Mouse (Mus musculus) forebrain, embryonic 11.5 days (tissue): ENCODE data around the gene Il6ra. TPM values are rescaled to one million over a fixed set of nuclear protein-coding genes. Genes with fewer than 3 reads are reported as not detected.

Experiments used
- ATAC-seq: fragments of 200-750 bp; cut with Nextera tagmentation; replicated peaks from 2 replicates; pipeline ENCODE4 v1.8.0; 2017; ENCODE audit warnings: moderate TSS enrichment; ENCODE audit not compliant: low FRiP score
- DNase-seq: peaks from one replicate; pipeline ENCODE4 v3.0.0-alpha.2; 2017; ENCODE audit warnings: low spot score
- H3K27ac ChIP-seq: fragments of 300-500 bp; sonication (generic); 2 replicates; pipeline ENCODE4 v1.5.1; 2014; ENCODE audit warnings: low read depth, low read length
- H3K27me3 ChIP-seq: fragments of 300-500 bp; sonication (generic); 2 replicates; pipeline ENCODE4 v1.6.1; 2014; ENCODE audit warnings: mild to moderate bottlenecking, low read length, mixed read lengths; ENCODE audit not compliant: control insufficient read depth, insufficient read depth
- H3K36me3 ChIP-seq: fragments of 300-500 bp; sonication (generic); 2 replicates; pipeline ENCODE4 v1.6.1; 2014; ENCODE audit warnings: mild to moderate bottlenecking, low read length, moderate library complexity, mixed read lengths; ENCODE audit not compliant: control insufficient read depth, insufficient read depth
- H3K4me1 ChIP-seq: fragments of 300-500 bp; sonication (generic); replicated peaks from 2 replicates; pipeline ENCODE4 v1.6.1; 2014; ENCODE audit warnings: low read length, mixed read lengths; ENCODE audit not compliant: control insufficient read depth, insufficient read depth
- H3K4me2 ChIP-seq: fragments of 300-500 bp; sonication (generic); 2 replicates; pipeline ENCODE4 v1.6.1; 2014; ENCODE audit warnings: low read depth, mild to moderate bottlenecking, low read length, moderate library complexity, mixed read lengths; ENCODE audit not compliant: severe bottlenecking
- H3K4me3 ChIP-seq: fragments of 300-500 bp; sonication (generic); 2 replicates; pipeline ENCODE4 v1.5.1; 2014; ENCODE audit warnings: low read depth, low read length
- H3K9ac ChIP-seq: fragments of 300-500 bp; sonication (generic); 2 replicates; pipeline ENCODE4 v1.6.1; 2014; ENCODE audit warnings: low read length
- H3K9me3 ChIP-seq: fragments of 300-500 bp; sonication (generic); 2 replicates; pipeline ENCODE4 v1.6.1; 2016; ENCODE audit warnings: low read length, mixed read lengths; ENCODE audit not compliant: control insufficient read depth
- WGBS: fragments of 180-500 bp; shearing (Covaris S2); extraction: QIAGEN DNeasy Blood & Tissue Kit; methylation state at CpG from one replicate; pipeline ENCODE4 v1.1.7; 2014; 5-methylcytosine and 5-hydroxymethylcytosine counted together
- polyA plus RNA-seq: library from polyadenylated mRNA; unstranded; fragments of >200 nt; fragmentation: Nextera tagmentation; extraction: Ambion mirVana; gene quantifications from 2 replicates; pipeline ENCODE4 v1.2.1, GENCODE M21; 2014

Gene Il6ra
- polyA plus RNA-seq, 1 experiment from 2014 or later: 0.27 TPM

- Histone ChIP-seq H3K9ac (no peak overlapping the region), H3K27me3 (no peaks in the 10 kb centered on the region), H3K4me2 (no peak overlapping the region), H3K4me1 (no peaks in the 10 kb centered on the region), H3K27ac (no peak overlapping the region), H3K36me3 (peaks cover 23% of the 10 kb centered on the region), H3K9me3 (no peaks in the 10 kb centered on the region), H3K4me3 (no peak overlapping the region)
- 91% methylated on average over 6 of the region's 6 CpGs for WGBS
- ATAC-seq (no peak), DNase-seq (no peak)
These were observed 35.7 kb upstream of the Il6ra start for GRCm38 (mm10) chr3:89948655-89949054.

- DNase-seq (no peak), ATAC-seq (no peak)
- Histone ChIP-seq H3K4me3 (no peak overlapping the region), H3K27me3 (no peaks in the 10 kb centered on the region), H3K4me1 (no peaks in the 10 kb centered on the region), H3K9ac (no peak overlapping the region), H3K27ac (no peak overlapping the region), H3K9me3 (no peaks in the 10 kb centered on the region), H3K36me3 (peaks cover 27% of the 10 kb centered on the region), H3K4me2 (no peak overlapping the region)
- 87% methylated on average over 11 of the region's 11 CpGs for WGBS
These were observed 35.0 kb upstream of the Il6ra start for GRCm38 (mm10) chr3:89948021-89948420.

- no peak overlapping the region for H3K4me3 ChIP-seq
- no peaks in the 10 kb centered on the region for H3K9me3 ChIP-seq
- DNase-seq (no peak), ATAC-seq (no peak)
- no peak overlapping the region for H3K9ac ChIP-seq
- no peaks in the 10 kb centered on the region for H3K27me3 ChIP-seq
- H3K27ac ChIP-seq: no peak overlapping the region
- no peaks in the 10 kb centered on the region for H3K4me1 ChIP-seq
- H3K4me2 ChIP-seq: no peak overlapping the region
- WGBS: 86% methylated on average over 8 of the region's 8 CpGs
- H3K36me3 ChIP-seq: peaks cover 38% of the 10 kb centered on the region
These were observed 32.0 kb upstream of the Il6ra start for GRCm38 (mm10) chr3:89945026-89945425.

GRCm38 (mm10) chr3:89942894-89943293 is 29.9 kb upstream of the Il6ra start:
- H3K36me3 ChIP-seq: peaks cover 26% of the 10 kb centered on the region

GRCm38 (mm10) chr3:89936495-89936894 is 23.5 kb upstream of the Il6ra start:
- no peak for DNase-seq
- no peaks in the 10 kb centered on the region for H3K27me3 ChIP-seq
- 89% methylated on average over 3 of the region's 3 CpGs for WGBS

More at GRCm38 (mm10) chr3:89942894-89943293, 29.9 kb upstream of the Il6ra start:
- Histone ChIP-seq H3K4me3 (no peak overlapping the region), H3K9ac (no peak overlapping the region), H3K4me2 (no peak overlapping the region), H3K4me1 (no peaks in the 10 kb centered on the region), H3K9me3 (no peaks in the 10 kb centered on the region), H3K27ac (no peak overlapping the region), H3K27me3 (no peaks in the 10 kb centered on the region)
- DNase-seq (no peak), ATAC-seq (no peak)
- WGBS: 92% methylated on average over 9 of the region's 9 CpGs

GRCm38 (mm10) chr3:89932925-89933324 is 19.9 kb upstream of the Il6ra start:
- Histone ChIP-seq H3K27me3 (no peaks in the 10 kb centered on the region), H3K4me2 (no peak overlapping the region), H3K9ac (no peak overlapping the region), H3K36me3 (no peaks in the 10 kb centered on the region), H3K9me3 (no peaks in the 10 kb centered on the region), H3K4me1 (no peaks in the 10 kb centered on the region), H3K4me3 (no peak overlapping the region), H3K27ac (no peak overlapping the region)
- no peak for DNase-seq
- 93% methylated on average over 2 of the region's 2 CpGs for WGBS
- ATAC-seq: no peak

More at GRCm38 (mm10) chr3:89936495-89936894, 23.5 kb upstream of the Il6ra start:
- no peak overlapping the region for H3K4me2 ChIP-seq
- H3K9ac ChIP-seq: no peak overlapping the region
- H3K36me3 ChIP-seq: peaks cover 10% of the 10 kb centered on the region
- H3K9me3 ChIP-seq: no peaks in the 10 kb centered on the region
- no peak overlapping the region for H3K4me3 ChIP-seq
- H3K4me1 ChIP-seq: no peaks in the 10 kb centered on the region
- ATAC-seq: no peak
- H3K27ac ChIP-seq: no peak overlapping the region

- Histone ChIP-seq H3K36me3 (no peaks in the 10 kb centered on the region), H3K4me3 (no peak overlapping the region), H3K4me1 (no peaks in the 10 kb centered on the region), H3K9ac (no peak overlapping the region), H3K27me3 (no peaks in the 10 kb centered on the region), H3K27ac (no peak overlapping the region), H3K4me2 (no peak overlapping the region), H3K9me3 (no peaks in the 10 kb centered on the region)
- ATAC-seq: no peak
- 84% methylated on average over 4 of the region's 4 CpGs for WGBS
- no peak for DNase-seq
These were observed 16.0 kb upstream of the Il6ra start for GRCm38 (mm10) chr3:89928956-89929355.

GRCm38 (mm10) chr3:89926440-89926839 is 13.4 kb upstream of the Il6ra start:
- no peaks in the 10 kb centered on the region for H3K9me3 ChIP-seq
- no peak for DNase-seq
- no peak overlapping the region for H3K27ac ChIP-seq
- no peaks in the 10 kb centered on the region for H3K4me1 ChIP-seq
- 91% methylated on average over 1 of the region's 1 CpGs for WGBS
- no peak overlapping the region for H3K4me3 ChIP-seq
- no peak for ATAC-seq
- no peak overlapping the region for H3K4me2 ChIP-seq
- no peak overlapping the region for H3K9ac ChIP-seq
- no peaks in the 10 kb centered on the region for H3K27me3 ChIP-seq
- no peaks in the 10 kb centered on the region for H3K36me3 ChIP-seq

GRCm38 (mm10) chr3:89920711-89921110 is 7.7 kb upstream of the Il6ra start:
- Histone ChIP-seq H3K27ac (no peak overlapping the region), H3K36me3 (no peaks in the 10 kb centered on the region), H3K4me2 (no peak overlapping the region), H3K9ac (no peak overlapping the region), H3K27me3 (no peaks in the 10 kb centered on the region), H3K4me3 (no peak overlapping the region), H3K4me1 (no peaks in the 10 kb centered on the region), H3K9me3 (no peaks in the 10 kb centered on the region)
- ATAC-seq: no peak
- no peak for DNase-seq
- 69% methylated on average over 6 of the region's 6 CpGs for WGBS
